Comparison of ENCODE assay signal across 29 mouse cellular contexts in the genomic region with DNA sequence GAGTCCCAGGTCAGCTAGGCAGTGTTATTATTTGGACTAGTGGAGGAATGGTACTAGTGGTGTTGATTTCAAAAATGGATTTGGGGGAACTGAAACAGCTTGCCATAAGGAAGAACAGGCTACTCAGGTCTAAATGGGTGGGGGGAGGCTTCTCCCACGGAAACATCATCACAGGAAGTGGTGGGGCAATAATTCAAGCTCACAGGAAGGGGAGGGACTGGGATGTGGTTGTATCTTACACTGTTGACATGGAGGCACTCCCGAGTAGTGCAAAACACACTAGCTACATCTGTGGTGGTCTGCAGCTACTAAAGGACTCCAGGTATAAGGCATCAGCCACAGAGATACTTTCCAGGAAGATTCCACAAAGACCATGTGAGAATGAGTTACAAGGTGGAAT. TPM values are rescaled to one million over a fixed set of nuclear protein-coding genes. Genes with fewer than 3 reads are reported as not detected.
A peak's percentile ranks its signal among the peaks of the same experiment; 100 is the strongest.
DNase-seq lines count a peak whose midpoint lies in the region; ATAC-seq lines count a peak whose summit lies in the region.
"Had no signal": no experiment of that assay in that cellular context is flagged by ENCODE, and none has a peak within 500 bp of the region (broad histone marks: within the 10 kb centered on the region; RNA-seq: fewer than 3 reads in every experiment).

No protein-coding gene starts in this region.

- no peak overlapping the region for H3K4me3 ChIP-seq in forebrain, embryonic 10.5 days
- no peak overlapping the region for H3K4me3 ChIP-seq in forebrain, embryonic 11.5 days (ENCODE audit: low read depth, low read length)
- H3K4me3 ChIP-seq: embryonic facial prominence, embryonic 12.5 days; midbrain, embryonic 12.5 days had no signal

- peaks cover 4% of the 10 kb centered on the region; the same call in 1 of the 2 replicates for H3K9me3 ChIP-seq in forebrain, embryonic 10.5 days
- H3K9me3 ChIP-seq in forebrain, embryonic 11.5 days (ENCODE audit: control insufficient read depth, low read length): no peaks in the 10 kb centered on the region; the same call in 1 of the 2 replicates
- H3K9me3 ChIP-seq: embryonic facial prominence, embryonic 12.5 days; midbrain, embryonic 12.5 days had no signal

- H3K9ac ChIP-seq in forebrain, embryonic 11.5 days (ENCODE audit: low read length): no peak overlapping the region
- H3K9ac ChIP-seq: embryonic facial prominence, embryonic 12.5 days; liver, embryonic 14.5 days; midbrain, embryonic 12.5 days had no signal

- no peak for DNase-seq in forebrain, embryonic 10.5 days (ENCODE audit: extremely low spot score, low spot score)
- no peak for DNase-seq in forebrain, embryonic 11.5 days (ENCODE audit: low spot score)
- DNase-seq in testis, postnatal 10 days (ENCODE audit: low spot score): peak; percentile 24
- no peak for DNase-seq in testis, postnatal 14 days (ENCODE audit: low spot score)
- DNase-seq in layer of hippocampus, adult 9-10 months (ENCODE audit: low spot score): no peak
- DNase-seq in cerebellum, adult 11 months: no peak
- DNase-seq: adrenal gland, postnatal 10 days; cerebellum, adult 9-10 months; cerebellum, postnatal 36 days; embryo, embryonic 11 days; heart, postnatal 14 days; kidney, adult 8-10 months; kidney, postnatal 10 days; liver; lung, adult 2 months; lung, postnatal 10 days; spleen, adult 18-20 months; thymus, adult 2 months had no signal

- ATAC-seq in forebrain, embryonic 11.5 days (replicated peaks; ENCODE audit: low FRiP score): no peak
- ATAC-seq in megakaryocyte, adult 5-6 weeks (ENCODE audit: poor library complexity, severe bottlenecking): peak; percentile 68
- ATAC-seq: intestine, embryonic 16.5 days; Patski had no signal

- WGBS in forebrain, embryonic 10.5 days: 72% methylated on average over 2 of the region's 2 CpGs
- WGBS in forebrain, embryonic 11.5 days: 83% methylated on average over 2 of the region's 2 CpGs

- H3K4me2 ChIP-seq in forebrain, embryonic 11.5 days (ENCODE audit: low read depth, low read length, severe bottlenecking): no peak overlapping the region
- H3K4me2 ChIP-seq: embryonic facial prominence, embryonic 12.5 days; midbrain, embryonic 12.5 days had no signal

- peaks cover 32% of the 10 kb centered on the region for H3K4me1 ChIP-seq in forebrain, embryonic 10.5 days
- peaks cover 15% of the 10 kb centered on the region; the same call in 1 of the 2 replicates for H3K4me1 ChIP-seq in forebrain, embryonic 11.5 days (replicated peaks; ENCODE audit: control insufficient read depth, insufficient read depth, low read length)
- H3K4me1 ChIP-seq: embryonic facial prominence, embryonic 12.5 days had no signal

- peaks cover 46% of the 10 kb centered on the region for H3K27me3 ChIP-seq in forebrain, embryonic 10.5 days (ENCODE audit: poor library complexity, severe bottlenecking)
- H3K27me3 ChIP-seq in forebrain, embryonic 11.5 days (ENCODE audit: control insufficient read depth, insufficient read depth, low read length): peaks cover 4% of the 10 kb centered on the region; the same call in 1 of the 2 replicates
- H3K27me3 ChIP-seq: embryonic facial prominence, embryonic 12.5 days had no signal

- 0 out of 2 replicates have a peak overlapping the region, but pooled peaks have one; percentile 15 for H3K27ac ChIP-seq in forebrain, embryonic 10.5 days
- no peak overlapping the region; the same call in 1 of the 2 replicates for H3K27ac ChIP-seq in forebrain, embryonic 11.5 days (ENCODE audit: low read depth, low read length)
- H3K27ac ChIP-seq: embryonic facial prominence, embryonic 12.5 days; liver, embryonic 14.5 days; macrophage had no signal

- no peaks in the 10 kb centered on the region for H3K36me3 ChIP-seq in forebrain, embryonic 10.5 days (replicated peaks)
- no peaks in the 10 kb centered on the region for H3K36me3 ChIP-seq in forebrain, embryonic 11.5 days (ENCODE audit: control insufficient read depth, insufficient read depth, low read length)
- H3K36me3 ChIP-seq: embryonic facial prominence, embryonic 12.5 days; midbrain, embryonic 12.5 days had no signal

RNA-seq across cellular contexts. Expression of a gene that starts 38.0 kb away (rescaled TPM):
- 0.22 TPM in 1 of 2 replicates, not detected in the other for polyA plus RNA-seq in forebrain, embryonic 10.5 days (2016; fragmentation: Nextera tagmentation; extraction: Ambion mirVana)
- polyA plus RNA-seq in forebrain, embryonic 11.5 days (2014; fragmentation: Nextera tagmentation; extraction: Ambion mirVana): not detected in 2 replicates
- not detected in 2 replicates for total RNA-seq in megakaryocyte, adult 5-6 weeks (2015)
- not detected in 2 replicates for total RNA-seq in megakaryocyte, adult 5-6 weeks (2017)
- total RNA-seq: gastrocnemius, adult 8-10 months; heart, postnatal 14 days; left cerebral cortex, adult 18-20 months; left cerebral cortex, postnatal 14 days; MEL had no signal
- polyA plus RNA-seq: macrophage, Patski had no signal

RNA-seq across cellular contexts. Expression of a gene that starts 39.6 kb away (rescaled TPM):
- 157 TPM in 2 replicates for polyA plus RNA-seq in forebrain, embryonic 10.5 days (2016; fragmentation: Nextera tagmentation; extraction: Ambion mirVana)
- polyA plus RNA-seq in forebrain, embryonic 11.5 days (2014; fragmentation: Nextera tagmentation; extraction: Ambion mirVana): 160 and 161 TPM in 2 replicates
- 130 and 144 TPM in 2 replicates for total RNA-seq in megakaryocyte, adult 5-6 weeks (2015)
- 141 and 153 TPM in 2 replicates for total RNA-seq in megakaryocyte, adult 5-6 weeks (2017)
